Mouse (Mus musculus) splenic B cell, adult 2 months (primary cell): ENCODE measurements at regions not wholly inside any gene's neighbourhood (a gene's known extent, or its start where the extent isn't known, plus 50 kb on each side); places are given as distances from the start of the nearest gene placed in this dataset.
A peak's percentile ranks its signal among the peaks of the same experiment; 100 is the strongest.
"Not testable (repeated sequence)": the region's sequence is repeated elsewhere in the genome, so short reads cannot be mapped to it uniquely, and the experiment has no call there.

Experiments used
- DNase-seq: peaks from one replicate; pipeline ENCODE4 v3.0.0-alpha.2; 2011; ENCODE audit warnings: low read depth, low spot score
- H3K27me3 ChIP-seq: 2 replicates; pipeline ENCODE4 v1.6.1; 2012; ENCODE audit warnings: mild to moderate bottlenecking, low read length, moderate library complexity, mixed read lengths; ENCODE audit not compliant: control insufficient read depth, poor library complexity, insufficient read depth, severe bottlenecking
- H3K36me3 ChIP-seq: 2 replicates; pipeline ENCODE4 v1.6.1; 2012; ENCODE audit warnings: mild to moderate bottlenecking, low read length, moderate library complexity, mixed read lengths; ENCODE audit not compliant: control insufficient read depth, poor library complexity, insufficient read depth, severe bottlenecking

DNA sequence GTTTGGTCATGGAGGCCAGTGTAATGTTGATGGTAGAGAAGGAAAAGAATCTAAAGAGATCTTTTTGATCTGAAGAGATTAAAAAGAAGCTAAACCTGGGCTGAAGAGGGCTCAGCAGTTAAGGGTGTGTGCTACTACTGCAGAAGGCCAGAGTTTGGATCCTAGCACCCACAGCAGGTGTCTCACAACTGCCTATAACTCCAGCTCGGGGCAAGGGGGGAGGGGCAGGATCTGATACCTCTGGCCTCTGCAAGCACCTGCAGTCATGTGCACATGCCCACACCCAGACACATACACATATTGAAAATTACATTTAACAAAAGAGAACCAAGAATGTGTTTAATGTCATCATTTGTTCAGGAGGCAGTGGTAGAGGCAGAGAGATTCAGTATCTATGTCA, 232.4 kb upstream of the Slc7a11 start:
- H3K36me3 ChIP-seq: no peaks in the 10 kb centered on the region
- H3K27me3 ChIP-seq: no peaks in the 10 kb centered on the region
- DNase-seq: no peak

DNA sequence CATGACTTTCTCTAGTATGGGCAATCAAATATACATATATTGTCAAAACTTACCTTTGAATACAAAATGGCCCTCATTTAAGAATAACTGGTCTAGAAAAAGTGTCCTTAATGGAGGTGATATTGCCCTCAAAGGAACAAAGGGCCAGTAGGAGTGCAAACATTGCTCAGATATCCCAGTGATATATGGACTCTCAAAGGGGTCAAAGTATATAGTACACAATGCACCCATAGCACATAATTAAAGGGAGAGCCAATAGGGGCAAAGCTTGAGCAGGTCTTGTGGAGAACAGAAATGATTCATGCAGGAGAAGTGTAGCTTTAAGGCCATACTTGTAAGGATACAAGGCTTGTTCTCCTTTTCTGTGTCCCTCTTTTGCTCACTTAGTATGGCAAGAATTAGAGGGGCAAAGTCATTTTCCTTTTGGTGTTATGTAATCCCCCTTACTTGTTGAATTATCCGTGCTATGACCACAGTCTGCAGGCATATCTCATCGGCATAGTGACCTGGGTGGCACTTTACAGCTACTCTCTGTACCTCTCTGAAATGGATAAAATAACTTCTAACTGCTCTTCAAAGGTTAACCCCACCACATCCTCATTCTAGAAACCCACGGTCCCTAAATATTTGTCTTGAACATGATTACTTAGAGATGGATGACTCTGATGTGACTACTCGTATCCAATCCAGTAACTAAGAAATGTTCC, 231.6 kb upstream of the Slc7a11 start:
- DNase-seq: no peak
- Histone ChIP-seq H3K36me3 (no peaks in the 10 kb centered on the region), H3K27me3 (no peaks in the 10 kb centered on the region)

DNA sequence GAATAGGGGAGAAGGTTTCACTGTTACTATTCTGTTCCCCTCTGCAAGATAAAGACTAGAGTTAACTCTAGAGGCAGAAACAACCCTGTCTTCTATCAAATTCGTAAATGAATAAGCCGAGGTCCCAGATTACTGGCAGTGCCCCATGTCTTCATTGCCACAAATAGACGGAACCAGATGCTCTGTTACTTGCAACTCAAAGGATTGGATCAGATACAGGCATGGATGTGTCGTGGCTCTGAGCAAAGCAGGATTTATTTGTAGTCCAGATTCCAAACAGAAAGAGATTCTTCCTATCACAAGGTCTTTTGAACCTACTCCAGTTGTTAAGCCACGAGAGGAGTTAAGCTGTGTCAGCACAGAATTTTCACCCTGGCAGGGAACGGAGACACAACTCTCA, 221.9 kb upstream of the Slc7a11 start:
- H3K36me3 ChIP-seq: no peaks in the 10 kb centered on the region
- no peaks in the 10 kb centered on the region for H3K27me3 ChIP-seq
- no peak for DNase-seq

DNA sequence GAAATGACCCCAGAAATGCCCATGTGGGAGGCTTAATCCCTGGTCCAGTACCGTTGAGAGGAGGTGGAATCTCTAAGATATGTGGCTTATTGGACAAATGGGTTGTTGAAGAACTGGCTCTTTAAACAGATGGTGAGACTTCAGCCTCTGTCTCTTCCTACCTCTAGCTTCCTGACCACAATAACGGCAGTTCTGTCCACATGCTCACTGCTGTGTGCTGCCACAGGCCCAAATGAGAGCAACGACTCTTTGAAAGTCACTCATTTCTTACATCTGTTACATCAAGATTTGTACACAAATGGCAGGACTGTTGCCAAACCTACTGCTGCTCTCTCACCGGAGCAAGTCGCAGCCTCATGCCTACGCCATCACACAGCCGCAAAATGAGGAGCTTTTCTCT, 217.6 kb upstream of the Slc7a11 start:
- Histone ChIP-seq H3K36me3 (no peaks in the 10 kb centered on the region), H3K27me3 (no peaks in the 10 kb centered on the region)
- no peak for DNase-seq

DNA sequence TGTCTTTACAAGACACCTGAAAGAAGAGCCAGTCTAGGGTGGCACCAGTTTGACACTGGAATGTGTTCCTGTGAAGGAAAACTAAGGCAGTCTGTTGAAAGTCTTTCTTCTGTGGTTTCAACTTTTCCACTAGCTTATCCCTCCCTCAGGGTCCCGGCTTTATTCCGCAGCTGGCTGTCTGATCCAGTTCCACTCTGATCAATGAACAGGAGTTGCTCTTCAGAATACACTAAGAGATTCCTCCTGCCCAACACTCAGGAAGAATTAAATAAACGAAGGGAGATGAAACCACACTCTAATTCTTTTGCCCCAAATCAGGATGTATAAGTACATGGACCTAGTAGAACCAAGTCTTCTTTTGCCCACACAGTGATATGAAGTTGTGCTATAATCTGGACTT, 217.2 kb upstream of the Slc7a11 start:
- Histone ChIP-seq H3K36me3 (no peaks in the 10 kb centered on the region), H3K27me3 (no peaks in the 10 kb centered on the region)
- no peak for DNase-seq

DNA sequence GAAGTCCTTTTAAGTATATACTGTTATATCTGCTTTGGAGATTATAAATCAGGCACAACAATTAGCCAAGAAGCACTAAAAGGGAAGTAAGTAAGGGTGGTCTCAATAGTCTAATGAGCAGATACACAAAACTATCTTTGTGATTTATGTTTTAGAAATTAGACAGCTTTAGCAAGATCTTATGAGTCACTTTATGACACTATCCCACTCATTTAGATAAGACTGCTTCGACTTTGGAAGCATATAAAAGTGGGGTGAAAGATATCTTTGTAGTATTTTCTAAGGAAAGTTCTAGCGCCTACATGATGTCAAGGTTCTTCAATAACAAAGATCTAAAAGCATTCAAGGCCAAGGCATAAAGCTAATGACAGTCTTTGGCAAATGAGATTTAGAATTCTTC, 214.5 kb upstream of the Slc7a11 start:
- no peak for DNase-seq
- no peaks in the 10 kb centered on the region for H3K27me3 ChIP-seq
- no peaks in the 10 kb centered on the region for H3K36me3 ChIP-seq

DNA sequence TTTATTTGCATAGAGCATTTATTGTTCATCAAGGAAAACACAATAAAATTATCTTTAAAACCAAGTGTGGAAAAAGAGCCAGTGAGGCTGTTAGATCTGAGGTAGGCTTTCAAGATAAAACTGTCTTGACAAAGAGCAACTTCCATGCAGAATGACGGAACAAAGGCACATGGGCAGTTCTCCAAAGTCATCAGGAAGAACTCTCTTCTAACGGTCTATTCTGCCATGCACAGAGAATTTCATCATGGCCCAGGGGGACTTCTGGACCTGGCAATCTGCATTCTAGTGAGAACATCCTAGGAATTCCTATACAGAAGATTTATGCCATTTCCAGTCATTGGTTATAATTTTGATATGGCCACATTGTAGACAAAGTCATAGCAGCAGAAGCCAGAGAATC, 211.0 kb upstream of the Slc7a11 start:
- DNase-seq: no peak
- no peaks in the 10 kb centered on the region for H3K27me3 ChIP-seq
- no peaks in the 10 kb centered on the region for H3K36me3 ChIP-seq

DNA sequence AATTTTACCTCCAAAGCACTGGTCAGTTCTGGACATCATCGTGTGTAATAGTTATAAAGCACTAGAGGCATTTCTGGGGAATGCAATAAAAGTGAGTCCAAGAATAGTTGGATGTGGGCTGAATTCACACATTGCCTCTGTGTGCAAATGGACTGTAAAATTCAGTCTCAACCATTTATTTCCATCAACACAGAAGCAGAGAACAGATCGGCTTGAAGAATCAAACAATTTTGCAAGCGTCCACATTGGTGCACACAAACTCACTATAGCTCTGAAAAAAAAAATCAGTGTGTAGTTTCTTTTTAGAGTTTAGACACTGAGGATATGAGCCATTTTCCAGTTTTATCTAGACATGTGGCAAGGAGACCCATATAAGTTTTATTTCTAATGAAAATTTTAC, 208.9 kb upstream of the Slc7a11 start:
- no peak for DNase-seq
- H3K27me3 ChIP-seq: no peaks in the 10 kb centered on the region
- H3K36me3 ChIP-seq: no peaks in the 10 kb centered on the region

DNA sequence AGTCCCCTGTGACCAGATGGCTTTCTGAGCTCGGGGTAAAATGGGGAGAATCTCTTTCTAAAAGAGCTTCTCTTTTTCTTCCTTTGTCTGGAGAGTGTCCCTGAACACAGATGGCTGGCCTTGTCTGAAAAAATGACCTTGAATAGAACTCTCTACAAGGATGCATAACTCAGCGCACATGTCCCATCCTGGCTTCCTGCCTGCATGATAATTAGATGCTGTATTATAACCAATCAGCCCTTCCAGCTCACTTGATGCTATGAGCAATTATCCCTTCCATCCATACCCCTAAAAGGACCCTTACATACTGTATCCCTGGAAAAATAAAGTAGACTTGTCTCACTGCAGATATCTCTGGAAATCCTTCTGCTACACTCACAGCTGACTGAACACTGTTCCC, 199.7 kb upstream of the Slc7a11 start:
- Histone ChIP-seq H3K27me3 (no peaks in the 10 kb centered on the region), H3K36me3 (no peaks in the 10 kb centered on the region)
- DNase-seq: no peak

DNA sequence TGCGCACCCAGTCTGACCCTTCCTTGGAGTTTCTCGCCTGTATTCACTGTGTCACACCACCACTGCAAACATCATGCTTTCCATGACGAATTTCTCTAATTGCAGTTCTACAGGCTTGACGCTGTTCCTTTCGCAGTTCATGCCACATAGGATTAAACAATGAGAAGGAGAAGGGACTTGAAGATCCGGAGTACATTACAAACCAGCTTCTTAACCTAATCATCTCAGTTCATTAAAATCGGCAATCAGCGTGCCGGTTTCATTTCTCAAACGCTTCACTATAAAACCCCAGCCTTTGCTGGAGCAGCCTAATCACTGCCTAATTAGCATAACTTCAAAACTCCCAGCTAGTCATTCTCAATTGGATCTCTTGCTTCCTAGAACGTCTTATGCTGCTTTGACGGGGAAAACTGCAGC, 196.5 kb upstream of the Slc7a11 start:
- no peak for DNase-seq

DNA sequence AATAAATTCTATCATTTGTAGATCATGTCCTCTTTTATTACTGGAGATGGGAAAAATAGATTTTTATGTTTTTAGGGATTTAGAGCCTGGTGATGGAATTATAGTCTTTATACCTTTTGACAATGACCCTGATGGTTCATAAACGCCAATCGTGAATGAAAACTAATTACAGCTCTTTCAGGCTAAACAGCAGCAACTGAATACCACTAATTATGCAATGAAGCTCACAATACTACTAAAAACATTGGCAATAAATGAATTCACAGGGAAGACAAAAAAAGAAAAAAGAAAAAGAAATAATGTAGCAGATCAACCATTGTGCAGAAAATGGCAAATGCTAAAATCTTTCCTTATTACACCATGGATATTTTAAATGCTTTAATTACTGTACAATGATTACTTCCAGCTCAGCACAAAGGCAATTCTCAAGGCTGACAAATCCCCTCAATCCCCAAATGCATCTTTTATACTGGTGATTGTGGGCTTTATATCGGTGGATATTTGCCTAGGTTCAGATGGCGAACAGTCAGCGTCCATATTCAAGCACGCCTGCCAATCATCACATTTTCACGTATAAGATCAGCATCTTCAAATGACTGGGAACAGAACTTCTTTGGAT, 191.2 kb upstream of the Slc7a11 start:
- no peaks in the 10 kb centered on the region for H3K36me3 ChIP-seq
- no peaks in the 10 kb centered on the region; the same call in 1 of the 2 replicates for H3K27me3 ChIP-seq
- DNase-seq: no peak

More for the DNA sequence above, 196.5 kb upstream of the Slc7a11 start:
- no peaks in the 10 kb centered on the region; the same call in 1 of the 2 replicates for H3K27me3 ChIP-seq
- no peaks in the 10 kb centered on the region for H3K36me3 ChIP-seq

DNA sequence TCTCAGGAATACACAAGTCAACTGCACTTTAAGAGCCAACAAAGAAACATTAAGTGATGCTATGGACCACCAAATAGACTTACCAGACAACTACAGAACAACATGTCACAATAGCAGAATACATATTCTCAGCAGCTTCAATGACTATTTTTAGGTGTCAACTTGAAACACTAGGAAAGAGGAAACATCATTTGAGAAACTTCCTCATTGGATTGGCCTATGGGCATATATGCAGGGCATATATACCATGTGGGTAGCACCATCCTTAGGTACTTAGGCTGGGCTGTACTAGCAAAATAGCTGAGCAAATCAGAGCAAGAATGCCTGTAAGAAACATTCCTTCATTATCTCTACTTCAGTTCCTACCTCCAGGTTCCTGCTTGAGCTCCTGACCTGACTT, 187.9 kb upstream of the Slc7a11 start:
- Histone ChIP-seq H3K27me3 (no peaks in the 10 kb centered on the region; the same call in 1 of the 2 replicates), H3K36me3 (no peaks in the 10 kb centered on the region)
- no peak for DNase-seq

DNA sequence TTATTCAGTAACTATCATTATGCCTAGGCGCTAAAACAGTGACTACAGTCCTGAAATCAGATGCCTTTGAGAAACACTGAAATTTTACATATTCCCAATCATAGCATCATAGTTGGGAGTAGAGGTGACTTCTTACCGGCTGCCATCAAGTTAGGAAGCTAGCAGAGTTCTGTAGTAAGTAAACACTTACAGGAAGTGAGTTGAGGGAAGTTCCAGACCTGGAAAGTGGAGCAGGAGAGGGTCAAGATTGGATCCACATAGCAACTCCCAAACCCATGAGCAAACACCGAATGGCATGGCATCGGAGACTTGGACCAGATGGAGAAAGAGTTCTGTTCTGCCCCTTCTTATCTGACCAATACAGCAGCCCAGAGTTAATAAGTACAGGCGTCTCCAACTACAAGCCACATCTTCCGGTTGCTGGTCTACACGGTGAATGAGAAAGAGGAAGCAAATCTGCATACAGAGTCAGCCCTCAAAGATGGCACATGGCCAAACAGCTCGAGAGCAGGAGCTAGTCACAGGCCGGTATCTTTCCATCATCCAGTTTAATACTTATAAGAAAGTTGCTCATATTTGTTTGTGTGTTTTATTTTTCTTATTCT, 184.8 kb upstream of the Slc7a11 start:
- Histone ChIP-seq H3K27me3 (no peaks in the 10 kb centered on the region), H3K36me3 (no peaks in the 10 kb centered on the region)
- DNase-seq: peak; percentile 49

DNA sequence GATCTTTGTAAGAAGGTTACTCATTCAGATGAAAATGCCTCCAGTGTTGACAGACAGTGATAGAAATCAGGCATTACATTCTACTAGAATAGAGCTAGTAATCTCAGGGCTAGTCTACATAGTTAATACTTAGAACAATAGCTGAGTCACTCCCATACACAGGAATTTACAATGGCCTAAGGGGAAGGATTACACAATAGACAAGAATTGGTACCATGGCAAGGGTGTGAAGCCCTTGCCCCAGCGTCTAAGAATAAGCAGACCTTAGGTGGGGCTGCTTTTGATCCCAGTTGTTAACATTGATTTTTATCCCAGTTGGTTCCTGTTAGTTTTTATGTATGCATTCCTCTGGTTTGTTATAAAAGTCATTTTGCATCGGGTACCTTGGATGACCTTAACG, 177.8 kb upstream of the Slc7a11 start:
- H3K27me3 ChIP-seq, DNase-seq, H3K36me3 ChIP-seq: not testable (repeated sequence)

DNA sequence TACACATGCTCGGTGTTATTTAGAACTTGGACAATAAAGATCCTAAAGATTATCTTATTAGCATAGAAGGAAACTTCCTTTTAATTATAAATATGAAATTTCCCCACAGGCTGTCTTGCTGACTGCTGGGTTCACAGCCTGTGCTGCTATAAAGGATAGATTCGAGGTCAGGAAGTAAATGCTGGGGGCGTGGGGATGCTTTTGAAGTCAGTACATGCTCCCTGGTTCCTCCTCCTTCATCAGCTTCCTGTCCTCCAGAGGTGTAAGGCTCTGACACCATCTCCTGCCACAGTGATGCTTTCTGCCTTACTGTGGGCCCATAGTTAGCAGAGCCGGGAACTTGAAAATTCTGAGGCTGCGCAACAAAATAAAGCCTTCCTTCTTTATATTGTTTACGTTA, 175.6 kb upstream of the Slc7a11 start:
- Histone ChIP-seq H3K36me3 (no peaks in the 10 kb centered on the region), H3K27me3 (no peaks in the 10 kb centered on the region)
- no peak for DNase-seq
